Mouse (Mus musculus): ENCODE data around the gene Sirt2.

Gene Sirt2

DNA sequence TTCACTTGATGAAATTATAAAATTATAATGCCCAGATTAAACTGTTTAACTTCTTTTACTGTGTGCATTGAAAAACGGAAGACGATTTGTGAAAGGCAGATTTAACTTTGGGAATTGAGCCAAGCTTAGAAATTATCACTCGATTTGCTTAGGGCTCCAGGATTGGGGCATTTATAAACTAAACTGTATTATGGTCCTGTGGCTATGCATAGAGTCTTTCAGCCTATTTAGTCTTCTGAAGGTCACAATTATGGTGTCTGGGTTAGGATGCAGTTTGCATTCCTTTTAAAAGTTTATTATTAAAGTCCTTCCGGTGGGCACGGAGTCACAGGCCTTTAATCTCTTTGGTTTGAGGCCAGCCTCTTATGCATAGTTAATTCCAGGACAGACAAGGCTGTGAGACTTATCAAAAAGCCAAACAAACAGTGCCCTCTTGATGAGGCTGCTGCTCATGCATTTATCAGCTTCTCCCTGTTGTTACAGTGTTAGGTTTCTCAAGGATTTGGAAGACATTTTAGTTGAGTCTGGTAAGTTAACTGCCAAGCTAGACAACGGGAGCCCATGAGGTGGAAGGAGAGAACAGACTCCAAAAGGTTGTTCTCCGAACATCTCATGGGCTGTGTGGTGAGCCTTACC, 45.2 kb downstream of the Sirt2 start:
- CTCF ChIA-PET, result interaction anchor here in 1 of 4 experiments (0.6 kb wide), 1 partner anchor 225 kb away, joined by 4 read pairs; no protein-coding TSS in a partner anchor
- POLR2A ChIA-PET, result interaction anchor here (0.5 to 19.5 kb wide), 50 partner anchors 9 to 433 kb away, joined by 3 to 391 read pairs (median 8); partner anchors contain the start of genes Ech1 (in 2 of the 4), Eif3k (in 2 of the 4), Map4k1 (in 2 of the 4) and Sirt2 (in 2 of the 4)

DNA sequence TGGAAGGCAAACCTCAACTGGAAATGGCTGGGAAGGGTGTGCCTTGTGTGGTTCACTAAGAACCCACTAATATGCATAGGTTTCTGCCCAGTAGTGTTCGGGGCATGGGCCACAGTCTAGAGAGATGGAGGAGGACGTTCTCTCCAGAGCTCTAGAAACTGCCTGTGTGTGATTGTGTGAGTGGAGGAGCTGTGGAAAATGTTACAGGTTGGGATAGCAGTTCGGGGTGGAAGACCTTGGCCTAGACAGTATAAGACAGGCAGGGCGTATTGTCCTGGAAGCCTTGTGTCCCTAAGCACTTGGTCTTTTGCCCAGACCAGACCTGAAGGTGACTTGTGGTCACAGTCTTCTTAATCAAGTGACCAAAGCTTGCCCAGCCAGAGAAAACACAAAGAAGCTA, 45.9 kb downstream of the Sirt2 start:
- POLR2A ChIA-PET, result interaction anchor here (0.6 to 19.5 kb wide), 41 partner anchors 8 to 420 kb away, joined by 3 to 391 read pairs (median 4); partner anchors contain the start of genes Ech1 (in 3 of the 4), Eif3k (in 2 of the 4), Map4k1 (in 2 of the 4) and Mrps12 (in 2 of the 4)
- CTCF ChIA-PET, result interaction anchor here in 1 of 4 experiments (1.0 kb wide), 1 partner anchor 16 kb away, joined by 3 read pairs; no protein-coding TSS in a partner anchor

DNA sequence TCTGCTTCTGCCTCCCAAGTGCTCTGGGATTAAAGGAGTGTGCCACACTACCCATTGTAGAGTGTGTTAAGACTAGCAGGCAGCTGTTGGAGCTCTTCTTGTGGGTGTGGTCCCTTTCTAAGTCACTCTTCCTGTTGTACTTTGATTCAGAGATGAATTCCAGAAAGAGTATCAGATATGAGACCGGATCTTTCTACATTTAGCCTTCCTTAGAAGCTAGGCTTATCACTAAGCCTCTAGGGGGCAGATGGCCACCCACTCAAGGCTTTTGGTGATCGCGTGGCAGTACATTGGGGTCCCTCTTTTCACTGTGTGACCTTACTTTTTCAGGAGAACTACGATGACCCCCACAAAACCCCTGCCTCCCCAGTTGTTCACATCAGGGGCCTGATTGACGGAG, 46.4 kb downstream of the Sirt2 start:
- POLR2A ChIA-PET, result interaction anchor here (0.6 to 19.5 kb wide), 38 partner anchors 8 to 420 kb away, joined by 3 to 391 read pairs (median 4); partner anchors contain the start of genes Ech1 (in 3 of the 4), Mrps12 (in 2 of the 4), Sars2 (in 2 of the 4) and Eif3k (in 1 of the 4)
- CTCF ChIA-PET, result interaction anchor here in 2 of 4 experiments (0.8 to 1.0 kb wide), 3 partner anchors 11 to 54 kb away, joined by 3 read pairs; no protein-coding TSS in a partner anchor

DNA sequence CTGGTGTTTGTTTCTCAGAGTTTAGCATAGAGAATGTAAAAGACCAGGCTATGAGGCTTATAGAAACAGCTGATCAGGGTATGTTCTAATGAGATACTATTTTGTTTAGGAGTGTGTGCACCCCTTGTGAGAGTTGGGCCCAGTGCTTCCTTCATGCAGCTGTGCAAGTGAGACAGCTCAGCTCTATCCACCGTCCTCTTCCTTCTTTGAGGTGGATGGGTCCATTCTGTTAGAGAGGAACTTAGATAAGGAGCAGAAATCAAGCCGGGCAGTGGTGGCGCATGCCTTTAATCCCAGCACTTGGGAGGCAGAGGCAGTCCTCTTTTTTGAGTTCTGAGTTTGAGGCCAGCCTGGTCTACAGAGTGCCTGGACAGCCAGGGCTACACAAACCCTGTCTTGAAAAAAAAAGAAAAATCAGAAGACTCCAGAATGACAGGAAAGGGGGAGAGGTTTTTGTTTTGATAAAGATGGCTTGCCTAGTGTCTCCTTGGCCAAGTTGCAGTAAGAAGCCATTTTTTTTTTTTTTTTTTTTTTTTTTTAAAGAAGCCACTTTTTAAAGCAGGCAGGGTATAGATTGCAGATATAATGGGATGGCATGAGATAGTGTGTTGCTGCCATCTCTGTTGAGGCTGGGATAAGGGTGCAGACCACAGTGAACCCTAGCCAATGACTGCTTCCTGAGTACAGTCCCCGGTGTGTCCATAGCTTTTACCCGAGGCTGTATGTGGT, 47.9 kb downstream of the Sirt2 start:
- ChIA-PET POLR2A (interaction anchor here in 3 of 4 experiments (0.5 to 19.5 kb wide), 12 partner anchors 6 to 81 kb away, joined by 3 to 391 read pairs (median 6); partner anchors contain the start of genes Ech1 (in 2 of the 3) and Lgals4 (in 1 of the 3)), CTCF (interaction anchor here in 1 of 4 experiments (0.7 kb wide), 1 partner anchor 533 kb away, joined by 21 read pairs; no protein-coding TSS in a partner anchor)

GRCm38 (mm10) chr7:28815230-28815629, 48.7 kb downstream of the Sirt2 start:
- CTCF ChIA-PET, result interaction anchor here in 2 of 4 experiments (0.7 to 1.5 kb wide), 3 partner anchors 19 to 532 kb away, joined by 3 to 21 read pairs (median 3); no protein-coding TSS in a partner anchor
- POLR2A ChIA-PET, result interaction anchor here in 3 of 4 experiments (0.9 to 19.5 kb wide), 15 partner anchors 6 to 477 kb away, joined by 3 to 391 read pairs (median 4); partner anchors contain the start of genes Ech1 (in 2 of the 3), Lgals4 (in 1 of the 3) and Supt5 (in 1 of the 3)

DNA sequence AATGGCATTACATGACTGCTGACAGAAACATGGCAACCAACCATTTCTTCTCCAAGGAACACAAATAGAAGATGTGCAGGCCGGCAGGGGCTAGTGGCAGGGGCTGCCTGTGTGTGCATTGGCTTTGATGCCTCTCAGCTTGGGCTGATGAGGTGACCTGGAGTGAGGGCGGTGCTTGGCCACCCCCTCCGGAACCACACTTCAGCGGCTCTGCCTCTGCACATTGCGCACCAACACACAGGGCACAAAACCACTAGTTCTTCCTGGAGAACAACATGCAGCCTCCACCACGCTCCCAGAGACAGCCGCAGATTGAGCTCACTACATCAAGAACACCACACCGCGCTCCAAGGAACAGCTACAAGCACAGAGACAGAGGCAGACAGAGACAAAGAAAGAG, 49.7 kb downstream of the Sirt2 start:
- POLR2A ChIA-PET, result interaction anchor here (0.5 to 19.5 kb wide), 20 partner anchors 9 to 478 kb away, joined by 3 to 391 read pairs (median 4); partner anchors contain the start of genes Ech1 (in 3 of the 4), Lgals4 (in 1 of the 4), Mrps12 (in 1 of the 4) and Sars2 (in 1 of the 4)
- CTCF ChIA-PET, result interaction anchor here in 2 of 4 experiments (0.5 to 1.5 kb wide), 3 partner anchors 11 to 443 kb away, joined by 3 read pairs; no protein-coding TSS in a partner anchor

- ChIA-PET CTCF (interaction anchor here (0.5 to 1.5 kb wide), 5 partner anchors 21 to 471 kb away, joined by 3 to 6 read pairs (median 4); partner anchors contain the start of genes Eif3k (in 1 of the 4) and Map4k1 (in 1 of the 4)), POLR2A (interaction anchor here (0.5 to 19.5 kb wide), 21 partner anchors 6 to 421 kb away, joined by 3 to 391 read pairs (median 4); partner anchors contain the start of genes Ech1 (in 2 of the 4), Hnrnpl (in 2 of the 4), Mrps12 (in 2 of the 4) and Sars2 (in 2 of the 4))
Measured at GRCm38 (mm10) chr7:28816920-28817319, 50.4 kb downstream of the Sirt2 start.

GRCm38 (mm10) chr7:28817524-28817923, 51.0 kb downstream of the Sirt2 start:
- POLR2A ChIA-PET, result interaction anchor here (0.6 to 19.5 kb wide), 25 partner anchors 7 to 420 kb away, joined by 3 to 391 read pairs (median 4); partner anchors contain the start of genes Hnrnpl (in 3 of the 4), Ech1 (in 2 of the 4), Sirt2 (in 2 of the 4) and Lgals4 (in 1 of the 4)
- CTCF ChIA-PET, result interaction anchor here in 3 of 4 experiments (0.5 to 1.7 kb wide), 4 partner anchors 20 to 164 kb away, joined by 4 to 6 read pairs (median 4); partner anchors contain the start of genes Eif3k (in 1 of the 3) and Map4k1 (in 1 of the 3)

- POLR2A ChIA-PET, result interaction anchor here (0.7 to 19.5 kb wide), 25 partner anchors 8 to 77 kb away, joined by 3 to 391 read pairs (median 4); partner anchors contain the start of genes Hnrnpl (in 3 of the 4), Ech1 (in 2 of the 4), Mrps12 (in 2 of the 4) and Sars2 (in 2 of the 4)
Measured at GRCm38 (mm10) chr7:28817957-28818356, 51.4 kb downstream of the Sirt2 start.

DNA sequence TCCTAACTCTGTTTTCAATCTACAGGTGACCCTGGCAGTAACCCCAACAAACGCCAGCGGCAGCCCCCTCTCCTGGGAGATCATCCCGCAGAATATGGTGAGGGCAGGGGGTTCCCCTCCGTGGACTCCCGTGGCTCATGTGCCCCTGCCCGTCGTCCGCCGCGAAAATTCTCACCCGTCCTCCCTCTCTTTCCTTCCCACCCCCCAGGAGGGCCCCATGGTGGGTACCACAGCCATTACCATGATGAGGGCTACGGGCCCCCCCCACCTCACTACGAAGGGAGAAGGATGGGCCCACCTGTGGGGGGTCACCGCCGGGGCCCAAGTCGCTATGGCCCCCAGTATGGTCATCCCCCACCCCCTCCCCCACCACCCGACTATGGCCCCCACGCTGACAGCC, 51.9 kb downstream of the Sirt2 start:
- ChIA-PET CTCF (interaction anchor here in 2 of 4 experiments (0.5 to 1.7 kb wide), 4 partner anchors 21 to 99 kb away, joined by 3 to 5 read pairs (median 4); no protein-coding TSS in a partner anchor), POLR2A (interaction anchor here (0.7 to 19.5 kb wide), 25 partner anchors 8 to 77 kb away, joined by 3 to 391 read pairs (median 4); partner anchors contain the start of genes Hnrnpl (in 3 of the 4), Mrps12 (in 2 of the 4), Sars2 (in 2 of the 4) and Capn12 (in 1 of the 4))

More at GRCm38 (mm10) chr7:28817957-28818356, 51.4 kb downstream of the Sirt2 start:
- CTCF ChIA-PET, result interaction anchor here in 2 of 4 experiments (1.0 to 1.7 kb wide), 3 partner anchors 21 to 49 kb away, joined by 4 to 5 read pairs (median 4); no protein-coding TSS in a partner anchor

DNA sequence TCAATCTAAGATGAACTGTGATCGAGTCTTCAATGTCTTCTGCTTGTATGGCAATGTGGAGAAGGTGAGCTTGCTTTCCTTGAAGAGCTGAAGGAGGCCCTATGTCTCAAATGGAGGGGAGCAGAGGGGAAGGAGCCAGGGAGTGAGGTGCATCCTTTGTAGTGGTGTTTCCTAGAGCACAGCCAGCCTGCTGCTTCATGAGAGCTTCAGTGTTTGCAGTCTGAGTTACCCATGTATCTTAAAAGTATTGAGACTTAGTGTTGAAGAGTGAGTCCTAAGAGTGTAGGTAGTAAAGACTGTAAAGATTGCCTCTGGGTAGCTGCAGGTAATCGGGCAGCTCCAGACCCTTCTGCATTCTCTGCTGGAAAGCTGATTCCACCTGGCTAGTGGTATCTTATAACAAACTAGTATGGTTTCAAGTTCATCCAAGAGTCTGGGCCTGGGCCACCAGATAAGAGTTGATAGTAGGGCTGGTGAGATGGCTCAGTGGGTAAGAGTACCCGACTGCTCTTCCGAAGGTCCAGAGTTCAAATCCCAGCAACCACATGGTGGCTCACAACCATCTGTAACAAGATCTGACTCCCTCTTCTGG, 52.4 kb downstream of the Sirt2 start:
- ChIA-PET CTCF (interaction anchor here in 2 of 4 experiments (0.5 to 1.7 kb wide), 2 partner anchors 22 to 98 kb away, joined by 3 to 5 read pairs; no protein-coding TSS in a partner anchor), POLR2A (interaction anchor here (0.5 to 19.5 kb wide), 19 partner anchors 9 to 77 kb away, joined by 3 to 391 read pairs (median 7); partner anchors contain the start of genes Hnrnpl (in 3 of the 4), Capn12 (in 1 of the 4), Ech1 (in 1 of the 4) and Lgals4 (in 1 of the 4))

DNA sequence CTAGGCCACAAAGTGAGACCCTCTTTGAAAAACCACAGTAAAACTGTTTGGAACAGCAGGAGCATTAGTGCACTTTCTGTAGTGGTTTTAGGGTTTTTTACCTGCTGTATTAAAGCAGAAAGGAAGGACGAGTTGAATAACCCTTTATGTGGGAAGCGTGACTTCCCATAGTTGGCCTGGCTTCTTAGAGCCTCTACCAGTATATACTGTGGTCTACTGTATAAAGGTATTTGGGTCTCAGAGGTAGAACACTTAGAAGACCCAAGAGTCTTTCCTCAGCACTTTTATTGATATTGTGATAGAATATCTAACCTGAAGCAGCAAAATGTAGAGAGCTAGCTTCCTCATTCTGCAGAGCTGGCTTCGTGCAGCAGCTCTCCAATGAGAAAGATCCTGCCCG, 53.0 kb downstream of the Sirt2 start:
- POLR2A ChIA-PET, result interaction anchor here in 3 of 4 experiments (0.5 to 19.5 kb wide), 21 partner anchors 9 to 61 kb away, joined by 3 to 391 read pairs (median 6); partner anchors contain the start of genes Hnrnpl (in 3 of the 3), Capn12 (in 1 of the 3), Ech1 (in 1 of the 3) and Lgals4 (in 1 of the 3)
- CTCF ChIA-PET, result no interaction called here

DNA sequence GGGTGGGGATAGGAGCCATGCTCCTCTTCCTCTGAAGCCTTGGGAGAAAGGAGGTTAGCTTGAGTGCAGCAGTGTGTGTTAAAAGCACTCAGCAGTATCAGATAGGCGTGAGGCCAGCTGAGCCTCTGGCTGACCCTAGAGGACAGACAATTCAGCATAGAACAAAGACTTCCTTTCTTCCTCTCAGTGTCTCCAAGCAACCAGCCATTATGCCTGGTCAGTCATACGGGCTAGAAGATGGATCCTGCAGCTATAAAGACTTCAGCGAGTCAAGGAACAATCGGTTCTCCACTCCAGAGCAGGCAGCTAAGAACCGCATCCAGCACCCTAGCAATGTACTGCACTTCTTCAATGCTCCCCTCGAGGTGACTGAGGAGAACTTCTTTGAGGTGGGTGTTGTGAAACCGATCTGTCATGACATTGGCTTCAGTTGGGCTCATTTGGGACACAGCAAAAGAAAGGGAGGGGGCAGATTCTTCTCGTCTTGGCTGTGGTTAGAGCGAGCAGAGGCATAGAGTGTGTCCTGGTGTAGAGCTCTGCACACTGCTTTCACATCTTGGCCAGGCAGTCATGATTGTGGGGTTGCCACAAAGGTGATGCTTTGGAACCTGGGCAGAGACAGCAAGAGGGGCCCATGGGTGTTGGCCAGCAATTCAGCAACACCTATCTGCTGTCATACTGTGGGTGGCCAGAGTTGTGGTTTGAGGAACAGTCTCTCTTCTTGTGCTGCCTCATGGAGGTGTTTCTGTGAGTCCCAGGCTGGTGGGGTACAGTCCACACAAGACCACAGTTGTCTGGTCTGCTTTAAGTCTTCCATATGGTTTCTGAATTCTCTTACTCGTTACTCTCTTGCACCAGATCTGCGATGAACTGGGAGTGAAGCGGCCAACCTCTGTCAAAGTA, 54.1 kb downstream of the Sirt2 start:
- ChIA-PET CTCF (interaction anchor here in 2 of 4 experiments (0.6 to 1.6 kb wide), 3 partner anchors 10 to 23 kb away, joined by 3 to 7 read pairs (median 3); no protein-coding TSS in a partner anchor), POLR2A (interaction anchor here (0.8 to 19.5 kb wide), 29 partner anchors 8 to 70 kb away, joined by 3 to 391 read pairs (median 4); partner anchors contain the start of genes Hnrnpl (in 3 of the 4), Capn12 (in 1 of the 4), Ech1 (in 1 of the 4) and Lgals4 (in 1 of the 4))

DNA sequence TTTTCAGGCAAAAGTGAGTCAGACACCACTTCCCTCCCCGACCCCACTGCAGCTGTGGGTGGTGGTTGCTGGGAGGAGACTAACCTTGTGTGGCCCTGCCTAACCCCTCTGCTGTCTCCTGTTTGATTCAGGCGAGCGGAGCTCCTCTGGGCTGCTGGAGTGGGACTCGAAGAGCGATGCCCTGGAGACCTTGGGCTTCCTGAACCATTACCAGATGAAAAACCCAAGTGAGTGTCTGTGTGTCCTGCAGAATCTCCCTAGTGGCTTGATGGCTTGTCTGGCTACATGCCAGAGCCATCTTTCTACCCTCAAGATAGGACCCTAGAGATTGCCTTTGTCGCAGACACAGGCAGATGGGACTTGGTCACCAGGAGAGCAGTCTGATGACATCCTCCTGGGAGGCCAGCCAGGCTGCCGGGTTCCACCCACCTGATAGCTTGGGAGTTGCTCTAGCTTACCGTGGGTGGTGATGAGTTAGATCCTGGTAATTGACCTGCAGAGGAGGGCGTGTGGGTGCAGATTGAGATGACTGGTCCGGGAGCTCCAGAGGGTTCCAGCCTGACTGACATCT, 54.8 kb downstream of the Sirt2 start:
- ChIA-PET POLR2A (interaction anchor here (0.8 to 19.5 kb wide), 23 partner anchors 9 to 69 kb away, joined by 3 to 391 read pairs (median 4); partner anchors contain the start of genes Hnrnpl (in 3 of the 4), Ech1 (in 1 of the 4), Lgals4 (in 1 of the 4) and Sirt2 (in 1 of the 4)), CTCF (interaction anchor here in 2 of 4 experiments (0.6 to 1.6 kb wide), 3 partner anchors 11 to 23 kb away, joined by 3 to 7 read pairs (median 3); no protein-coding TSS in a partner anchor)

DNA sequence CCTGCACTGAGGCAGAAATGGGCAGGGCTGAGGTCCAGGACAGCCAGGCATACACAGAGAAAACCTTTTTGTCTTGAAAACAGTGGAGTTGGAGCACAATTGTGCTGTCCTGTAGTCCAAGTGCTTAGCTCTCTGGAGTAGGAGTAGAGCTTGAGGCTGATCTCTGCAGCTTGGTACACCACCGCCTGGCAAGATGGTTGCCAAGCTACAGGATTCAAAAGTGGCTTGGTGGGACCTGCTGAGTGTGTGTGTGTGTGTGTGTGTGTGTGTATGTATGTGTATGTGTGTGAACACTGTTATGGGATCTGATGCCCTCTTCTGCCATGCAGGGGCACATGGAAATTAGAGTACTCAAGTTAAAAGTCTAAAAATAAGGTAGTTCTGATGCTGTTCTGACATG, 56.0 kb downstream of the Sirt2 start:
- CTCF ChIA-PET, result no interaction called here
- POLR2A ChIA-PET, result interaction anchor here (0.6 to 19.5 kb wide), 17 partner anchors 8 to 524 kb away, joined by 3 to 391 read pairs (median 5); partner anchors contain the start of genes Hnrnpl (in 3 of the 4), Ech1 (in 1 of the 4), Eif3k (in 1 of the 4) and Lgals4 (in 1 of the 4)

Measured in embryonic stem cell, embryonic (primary cell).